Mouse (Mus musculus) G1E (cell line): ENCODE measurements at regions not wholly inside any gene's neighbourhood (a gene's known extent, or its start where the extent isn't known, plus 50 kb on each side); places are given as distances from the start of the nearest gene placed in this dataset.

Experiments
- CTCF ChIP-seq: IDR thresholded peaks from 2 replicates; pipeline ENCODE4 v1.5.1; 2012; ENCODE audit warnings: low read depth, low read length, inconsistent platforms, mixed read lengths
- GATA1 ChIP-seq: IDR thresholded peaks from 2 replicates; pipeline ENCODE4 v1.6.1; 2012; ENCODE audit warnings: borderline replicate concordance, low read length, inconsistent platforms, mixed read lengths
- GATA2 ChIP-seq: IDR thresholded peaks from 2 replicates; pipeline ENCODE4 v1.6.1; 2012; ENCODE audit warnings: low read depth, low read length, inconsistent platforms, borderline replicate concordance
- POLR2AphosphoS5 ChIP-seq: IDR thresholded peaks from 2 replicates; pipeline ENCODE4 v1.6.1; 2012; ENCODE audit warnings: low read depth, low read length, inconsistent platforms; ENCODE audit not compliant: insufficient replicate concordance
- TAL1 ChIP-seq: conservative IDR thresholded peaks from 2 replicates; pipeline ENCODE4 v1.6.1; 2012; ENCODE audit warnings: low read depth, low read length, inconsistent platforms, mixed read lengths

DNA sequence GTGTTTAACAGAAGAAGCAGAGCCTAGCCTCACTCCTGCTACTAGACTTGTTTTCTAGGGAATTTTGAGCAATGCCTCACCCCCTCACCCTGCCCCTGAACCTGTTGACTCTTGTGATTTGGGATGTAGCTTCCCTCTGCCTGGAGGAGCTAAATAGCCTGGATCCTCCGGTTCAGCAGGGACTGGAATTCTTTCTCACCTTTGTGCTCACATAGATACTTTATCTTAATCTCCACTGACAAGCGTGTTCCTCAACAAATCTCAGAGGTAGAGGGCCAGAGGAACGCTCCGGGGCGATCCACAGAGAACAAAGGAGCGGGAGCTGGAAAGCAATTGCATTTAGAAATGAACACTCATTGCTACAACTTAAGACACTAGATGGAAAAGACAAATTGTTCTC, 85.6 kb upstream of the Usp25 start:
- TF ChIP-seq CTCF, result no peak
- no peak for TF ChIP-seq POLR2AphosphoS5
- no peak for TF ChIP-seq TAL1
- no peak for TF ChIP-seq GATA1
- no peak for TF ChIP-seq GATA2
